Mouse (Mus musculus): ENCODE results near the gene Stk35.

DNA sequence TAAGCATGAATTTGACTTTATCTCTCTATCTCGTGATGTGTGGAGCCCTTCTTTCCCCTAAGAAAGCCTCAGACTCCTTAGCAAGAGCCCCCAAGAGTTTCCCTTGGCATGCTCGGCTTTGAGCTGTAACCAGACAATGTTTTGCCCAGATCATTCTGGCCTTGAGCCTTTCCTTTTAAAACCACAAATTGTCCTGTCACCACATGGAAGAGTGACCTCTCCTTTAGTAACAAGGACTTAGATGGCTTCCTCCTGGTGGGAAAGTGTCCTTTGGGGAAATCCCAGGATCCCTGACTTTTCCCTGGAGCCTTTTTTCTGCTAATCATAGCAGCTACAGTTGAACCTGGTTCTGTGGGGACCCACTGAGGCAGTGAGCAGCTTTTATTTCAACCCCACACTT, 19.2 kb downstream of the Stk35 start:
- no peak for TF ChIP-seq POLR2A (IDR thresholded peaks at IDR 0.05; ENCODE audit: control insufficient read depth, extremely low read depth, insufficient read depth, low read length, poor library complexity)
- TF ChIP-seq CTCF (IDR thresholded peaks at IDR 0.05; ENCODE audit: borderline replicate concordance, control insufficient read depth, extremely low read depth, insufficient read depth, low read length, poor library complexity): no peak

Measured in thymus, adult 2 months (tissue).